In the genomic region with DNA sequence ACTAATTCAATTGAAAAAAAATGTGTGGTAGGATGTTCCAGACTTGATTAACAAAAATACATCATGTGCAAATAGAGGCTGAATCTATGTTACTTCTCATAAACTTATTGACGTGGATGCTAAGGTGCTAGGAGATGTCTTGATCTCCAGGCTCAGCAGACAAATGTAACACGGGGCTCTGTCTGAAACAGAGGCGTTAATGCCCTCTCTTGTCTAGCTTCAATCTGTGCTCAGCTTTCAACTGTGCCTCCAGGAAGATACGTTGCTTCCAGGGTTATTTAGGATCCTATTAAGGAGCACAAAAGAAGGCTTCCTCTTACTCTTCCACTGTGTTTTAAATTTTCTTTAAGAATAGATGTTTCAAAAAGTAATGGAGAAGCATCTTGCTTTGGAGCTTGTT, we compare ENCODE assay signal across 26 mouse cellular contexts. TPM values are rescaled to one million over a fixed set of nuclear protein-coding genes. Genes with fewer than 3 reads are reported as not detected.
DNase-seq lines count a peak whose midpoint lies in the region; ATAC-seq and TF ChIP-seq lines count a peak whose summit lies in the region.
"Had no signal": no experiment of that assay in that cellular context is flagged by ENCODE, and none has a peak within 500 bp of the region (broad histone marks: within the 10 kb centered on the region; RNA-seq: fewer than 3 reads in every experiment).

No protein-coding gene starts in this region.

- no peaks in the 10 kb centered on the region for H3K9me3 ChIP-seq in forebrain, embryonic 12.5 days
- no peaks in the 10 kb centered on the region for H3K9me3 ChIP-seq in forebrain, embryonic 10.5 days
- no peaks in the 10 kb centered on the region for H3K9me3 ChIP-seq in midbrain, embryonic 11.5 days (ENCODE audit: control insufficient read depth, low read length)
- no peaks in the 10 kb centered on the region for H3K9me3 ChIP-seq in midbrain, postnatal 0 days (ENCODE audit: low read length)
- H3K9me3 ChIP-seq: embryonic facial prominence, embryonic 10.5 days; embryonic facial prominence, embryonic 12.5 days; forebrain, embryonic 13.5 days; forebrain, embryonic 15.5 days; G1E had no signal

- no peak overlapping the region for H3K27ac ChIP-seq in forebrain, embryonic 12.5 days
- no peak overlapping the region; the same call in 1 of the 2 replicates for H3K27ac ChIP-seq in forebrain, embryonic 10.5 days
- H3K27ac ChIP-seq in midbrain, embryonic 11.5 days (ENCODE audit: low read depth, low read length): no peak overlapping the region
- H3K27ac ChIP-seq in midbrain, postnatal 0 days (ENCODE audit: low read depth, low read length): no peak overlapping the region
- H3K27ac ChIP-seq: embryonic facial prominence, embryonic 10.5 days; embryonic facial prominence, embryonic 12.5 days; forebrain, embryonic 13.5 days; forebrain, embryonic 15.5 days had no signal

- no peak for DNase-seq in forebrain, embryonic 10.5 days (ENCODE audit: extremely low spot score, low spot score)
- DNase-seq in midbrain, embryonic 11.5 days (ENCODE audit: low spot score, missing footprints): no peak
- no peak for DNase-seq in midbrain, postnatal 0 days (ENCODE audit: low spot score)
- peak; percentile 1 for DNase-seq in ZHBTc4 (ENCODE audit: low read depth, low spot score)
- DNase-seq in left cerebral cortex, postnatal 10 days (ENCODE audit: extremely low spot score in 1 of 2, low spot score in 2 of 2): no peak
- DNase-seq: adrenal gland, adult 2 months; adrenal gland, postnatal 10 days; adrenal gland, postnatal 25 days; B cell, adult 2 months; cerebellum, adult 11-12 months; cerebellum, adult 2 months; cerebellum, adult 9-10 months; cerebellum, postnatal 10 days; cerebellum, postnatal 25 days; forebrain, postnatal 0 days had no signal

- no peak overlapping the region for H3K4me3 ChIP-seq in forebrain, embryonic 12.5 days (replicated peaks)
- no peak overlapping the region for H3K4me3 ChIP-seq in forebrain, embryonic 10.5 days
- H3K4me3 ChIP-seq in midbrain, embryonic 11.5 days (ENCODE audit: low read depth, low read length): no peak overlapping the region
- H3K4me3 ChIP-seq in midbrain, postnatal 0 days (ENCODE audit: low read depth, low read length): no peak overlapping the region
- H3K4me3 ChIP-seq: embryonic facial prominence, embryonic 10.5 days; embryonic facial prominence, embryonic 12.5 days; forebrain, embryonic 13.5 days; forebrain, embryonic 15.5 days had no signal

- 23% methylated on average over 4 of the region's 4 CpGs for WGBS in forebrain, embryonic 12.5 days
- 33% methylated on average over 4 of the region's 4 CpGs for WGBS in forebrain, embryonic 10.5 days
- 11% methylated on average over 4 of the region's 4 CpGs for WGBS in midbrain, embryonic 11.5 days
- 37% methylated on average over 4 of the region's 4 CpGs for WGBS in midbrain, postnatal 0 days

- H3K36me3 ChIP-seq in forebrain, embryonic 12.5 days (replicated peaks): no peaks in the 10 kb centered on the region
- no peaks in the 10 kb centered on the region for H3K36me3 ChIP-seq in forebrain, embryonic 10.5 days (replicated peaks)
- no peaks in the 10 kb centered on the region for H3K36me3 ChIP-seq in midbrain, embryonic 11.5 days (ENCODE audit: control insufficient read depth, insufficient read depth, low read length)
- no peaks in the 10 kb centered on the region for H3K36me3 ChIP-seq in midbrain, postnatal 0 days (ENCODE audit: insufficient read depth, low read length)
- H3K36me3 ChIP-seq: embryonic facial prominence, embryonic 10.5 days; embryonic facial prominence, embryonic 12.5 days; forebrain, embryonic 15.5 days; G1E had no signal

- H3K27me3 ChIP-seq in forebrain, embryonic 12.5 days: peaks cover 3% of the 10 kb centered on the region
- H3K27me3 ChIP-seq in forebrain, embryonic 10.5 days (ENCODE audit: poor library complexity, severe bottlenecking): peaks cover 87% of the 10 kb centered on the region
- H3K27me3 ChIP-seq in midbrain, embryonic 11.5 days (ENCODE audit: control insufficient read depth, insufficient read depth, low read length): no peaks in the 10 kb centered on the region
- H3K27me3 ChIP-seq in midbrain, postnatal 0 days (ENCODE audit: insufficient read depth, low read length): no peaks in the 10 kb centered on the region
- H3K27me3 ChIP-seq: CH12.LX; embryonic facial prominence, embryonic 12.5 days; forebrain, embryonic 15.5 days; Patski had no signal

- 0 out of 2 replicates have a peak, but pooled peaks have one; percentile 49 for ATAC-seq in forebrain, embryonic 12.5 days (ENCODE audit: low FRiP score)
- ATAC-seq in midbrain, embryonic 11.5 days (ENCODE audit: low FRiP score): peak; percentile 39; the same call in 1 of the 2 replicates
- no peak for ATAC-seq in midbrain, postnatal 0 days (ENCODE audit: low FRiP score)
- ATAC-seq: CD4-positive, CD25-positive, alpha-beta regulatory T cell, adult 4 months; forebrain, embryonic 13.5 days; forebrain, postnatal 0 days; Patski had no signal

- no peak overlapping the region for H3K9ac ChIP-seq in forebrain, embryonic 12.5 days
- no peak overlapping the region for H3K9ac ChIP-seq in midbrain, embryonic 11.5 days (ENCODE audit: low read length)
- no peak overlapping the region for H3K9ac ChIP-seq in midbrain, postnatal 0 days (replicated peaks; ENCODE audit: low read length, poor library complexity, severe bottlenecking)
- H3K9ac ChIP-seq: embryonic facial prominence, embryonic 12.5 days; forebrain, embryonic 13.5 days; forebrain, embryonic 15.5 days; forebrain, postnatal 0 days had no signal

- no peak overlapping the region for H3K4me2 ChIP-seq in forebrain, embryonic 12.5 days
- H3K4me2 ChIP-seq in midbrain, embryonic 11.5 days: no peak overlapping the region
- no peak overlapping the region for H3K4me2 ChIP-seq in midbrain, postnatal 0 days (ENCODE audit: low read depth, low read length, poor library complexity, severe bottlenecking)
- H3K4me2 ChIP-seq: embryonic facial prominence, embryonic 12.5 days; forebrain, embryonic 13.5 days; forebrain, embryonic 15.5 days had no signal

- intact Hi-C loops in left cerebral cortex, postnatal 10 days (cut with DNase I): no loop called here

- TF ChIP-seq CTCF in midbrain, postnatal 0 days (IDR thresholded peaks at IDR 0.05): no peak

- no peaks in the 10 kb centered on the region for H3K4me1 ChIP-seq in forebrain, embryonic 12.5 days
- peaks cover 9% of the 10 kb centered on the region for H3K4me1 ChIP-seq in forebrain, embryonic 10.5 days
- no peaks in the 10 kb centered on the region for H3K4me1 ChIP-seq in midbrain, embryonic 11.5 days (ENCODE audit: control insufficient read depth, insufficient read depth, low read length)
- no peaks in the 10 kb centered on the region for H3K4me1 ChIP-seq in midbrain, postnatal 0 days (ENCODE audit: insufficient read depth, low read length)
- H3K4me1 ChIP-seq: embryonic facial prominence, embryonic 10.5 days; embryonic facial prominence, embryonic 12.5 days; forebrain, embryonic 13.5 days; forebrain, embryonic 15.5 days had no signal

RNA-seq across cellular contexts. Expression of a gene that starts 20.8 kb away (rescaled TPM):
- 0.18 TPM in 1 of 2 replicates, not detected in the other for polyA plus RNA-seq in forebrain, embryonic 12.5 days (2016; fragmentation: Nextera tagmentation; extraction: Ambion mirVana)
- polyA plus RNA-seq in forebrain, embryonic 10.5 days (2016; fragmentation: Nextera tagmentation; extraction: Ambion mirVana): 0.16 and 0.17 TPM in 2 replicates
- not detected in 2 replicates for polyA plus RNA-seq in midbrain, embryonic 11.5 days (2014; fragmentation: Nextera tagmentation; extraction: Ambion mirVana)
- not detected in 2 replicates for total RNA-seq in midbrain, postnatal 0 days (2014; rRNA removed)
- polyA plus RNA-seq in midbrain, postnatal 0 days (2015; fragmentation: Nextera tagmentation; extraction: Ambion mirVana): not detected in 2 replicates
- total RNA-seq in left cerebral cortex, postnatal 10 days (2021): not detected
- total RNA-seq: adrenal gland, adult 2 months; adrenal gland, postnatal 10 days; adrenal gland, postnatal 25 days; adrenal gland, postnatal 4 days; CH12.LX; forebrain, postnatal 0 days; G1E had no signal
- polyA plus RNA-seq: adrenal gland, adult 2 months; CD4-positive, CD25-positive, alpha-beta regulatory T cell, adult 4 months; cerebellum, adult 2 months; cortical plate, adult 2 months; forebrain, embryonic 13.5 days; forebrain, embryonic 15.5 days; forebrain, postnatal 0 days; G1E; Patski had no signal
